Mouse (Mus musculus): ENCODE measurements around the gene Gm20425. TPM values are rescaled to one million over a fixed set of nuclear protein-coding genes. Genes with fewer than 3 reads are reported as not detected.

The Gm20425 gene
- polyA plus RNA-seq, 1 experiment from 2014 or later: 3.3 TPM

- ATAC-seq: no peak
- Histone ChIP-seq H3K36me3 (ENCODE audit: poor library complexity, severe bottlenecking) (no peaks in the 10 kb centered on the region), H3K4me3 (no peak overlapping the region), H3K4me1 (peaks cover 5% of the 10 kb centered on the region; the same call in 1 of the 2 replicates), H3K27ac (no peak overlapping the region), H3K27me3 (no peaks in the 10 kb centered on the region), H3K4me2 (no peak overlapping the region), H3K9ac (no peak overlapping the region), H3K9me3 (replicated peaks) (no peaks in the 10 kb centered on the region)
- 62% methylated on average over 7 of the region's 7 CpGs for WGBS
Measured at GRCm38 (mm10) chr9:103234565-103235165, 4.6 kb upstream of the Gm20425 start.

GRCm38 (mm10) chr9:103234059-103234458 lies 4.0 kb upstream of the Gm20425 start:
- ATAC-seq: no peak
- 79% methylated on average over 7 of the region's 7 CpGs for WGBS
- H3K27ac ChIP-seq: no peak overlapping the region
- H3K9me3 ChIP-seq (replicated peaks): no peaks in the 10 kb centered on the region
- peaks cover 5% of the 10 kb centered on the region; the same call in 1 of the 2 replicates for H3K4me1 ChIP-seq
- H3K4me2 ChIP-seq: no peak overlapping the region
- no peak overlapping the region for H3K4me3 ChIP-seq
- H3K27me3 ChIP-seq: no peaks in the 10 kb centered on the region
- H3K9ac ChIP-seq: no peak overlapping the region
- no peaks in the 10 kb centered on the region for H3K36me3 ChIP-seq (ENCODE audit: poor library complexity, severe bottlenecking)

GRCm38 (mm10) chr9:103233006-103233395 lies 2.9 kb upstream of the Gm20425 start:
- no peaks in the 10 kb centered on the region for H3K27me3 ChIP-seq
- no peak overlapping the region for H3K4me2 ChIP-seq
- no peak for ATAC-seq
- H3K36me3 ChIP-seq (ENCODE audit: poor library complexity, severe bottlenecking): no peaks in the 10 kb centered on the region
- no peak overlapping the region for H3K4me3 ChIP-seq
- H3K27ac ChIP-seq: no peak overlapping the region
- WGBS: 82% methylated on average over 7 of the region's 7 CpGs
- H3K4me1 ChIP-seq: peaks cover 5% of the 10 kb centered on the region; the same call in 1 of the 2 replicates
- no peak overlapping the region for H3K9ac ChIP-seq
- H3K9me3 ChIP-seq (replicated peaks): no peaks in the 10 kb centered on the region

GRCm38 (mm10) chr9:103232232-103233005 lies 2.3 kb upstream of the Gm20425 start:
- Histone ChIP-seq H3K27ac (no peak overlapping the region), H3K4me3 (no peak overlapping the region), H3K27me3 (no peaks in the 10 kb centered on the region), H3K4me1 (peaks cover 5% of the 10 kb centered on the region; the same call in 1 of the 2 replicates), H3K9me3 (replicated peaks) (no peaks in the 10 kb centered on the region), H3K36me3 (ENCODE audit: poor library complexity, severe bottlenecking) (no peaks in the 10 kb centered on the region), H3K4me2 (no peak overlapping the region), H3K9ac (no peak overlapping the region)
- 89% methylated on average over 7 of the region's 7 CpGs for WGBS
- ATAC-seq: no peak

GRCm38 (mm10) chr9:103229037-103229867 lies 855 bp downstream of the Gm20425 start:
- no peaks in the 10 kb centered on the region for H3K9me3 ChIP-seq (replicated peaks)
- H3K27ac ChIP-seq: no peak overlapping the region
- 90% methylated on average over 15 of the region's 15 CpGs for WGBS
- no peak overlapping the region for H3K4me3 ChIP-seq
- H3K4me1 ChIP-seq: peaks cover 5% of the 10 kb centered on the region; the same call in 1 of the 2 replicates
- H3K4me2 ChIP-seq: no peak overlapping the region
- no peaks in the 10 kb centered on the region for H3K36me3 ChIP-seq (ENCODE audit: poor library complexity, severe bottlenecking)
- H3K9ac ChIP-seq: no peak overlapping the region
- no peaks in the 10 kb centered on the region for H3K27me3 ChIP-seq
- ATAC-seq: no peak

- no peak overlapping the region for H3K9ac ChIP-seq
Measured at GRCm38 (mm10) chr9:103228370-103229003, 1.6 kb downstream of the Gm20425 start.

GRCm38 (mm10) chr9:103227760-103228159 lies 2.3 kb downstream of the Gm20425 start:
- H3K4me2 ChIP-seq: no peak overlapping the region
- H3K4me1 ChIP-seq: peaks cover 5% of the 10 kb centered on the region; the same call in 1 of the 2 replicates
- ATAC-seq: no peak
- no peak overlapping the region for H3K4me3 ChIP-seq
- no peak overlapping the region for H3K27ac ChIP-seq
- no peaks in the 10 kb centered on the region for H3K9me3 ChIP-seq (replicated peaks)
- no peak overlapping the region for H3K9ac ChIP-seq
- H3K27me3 ChIP-seq: no peaks in the 10 kb centered on the region
- no peaks in the 10 kb centered on the region for H3K36me3 ChIP-seq (ENCODE audit: poor library complexity, severe bottlenecking)
- 95% methylated on average over 16 of the region's 16 CpGs for WGBS

More at GRCm38 (mm10) chr9:103228370-103229003, 1.6 kb downstream of the Gm20425 start:
- Histone ChIP-seq H3K27ac (no peak overlapping the region), H3K27me3 (no peaks in the 10 kb centered on the region), H3K36me3 (ENCODE audit: poor library complexity, severe bottlenecking) (no peaks in the 10 kb centered on the region), H3K4me1 (peaks cover 5% of the 10 kb centered on the region; the same call in 1 of the 2 replicates), H3K4me3 (no peak overlapping the region), H3K4me2 (no peak overlapping the region), H3K9me3 (replicated peaks) (no peaks in the 10 kb centered on the region)
- ATAC-seq: no peak
- WGBS: 85% methylated on average over 13 of the region's 13 CpGs

GRCm38 (mm10) chr9:103226806-103227205 lies 3.3 kb downstream of the Gm20425 start:
- WGBS: 92% methylated on average over 15 of the region's 15 CpGs
- ATAC-seq: no peak
- Histone ChIP-seq H3K4me1 (peaks cover 5% of the 10 kb centered on the region; the same call in 1 of the 2 replicates), H3K9me3 (replicated peaks) (no peaks in the 10 kb centered on the region), H3K4me2 (no peak overlapping the region), H3K4me3 (no peak overlapping the region), H3K9ac (no peak overlapping the region), H3K27ac (no peak overlapping the region), H3K36me3 (ENCODE audit: poor library complexity, severe bottlenecking) (no peaks in the 10 kb centered on the region), H3K27me3 (no peaks in the 10 kb centered on the region)

GRCm38 (mm10) chr9:103225464-103225863 lies 4.6 kb downstream of the Gm20425 start:
- peaks cover 1% of the 10 kb centered on the region; the same call in 1 of the 2 replicates for H3K4me1 ChIP-seq
- WGBS: 68% methylated on average over 3 of the region's 3 CpGs

GRCm38 (mm10) chr9:103224721-103225120 lies 5.4 kb downstream of the Gm20425 start:
- no peak for ATAC-seq
- Histone ChIP-seq H3K27ac (no peak overlapping the region), H3K4me3 (no peak overlapping the region), H3K4me1 (no peaks in the 10 kb centered on the region), H3K27me3 (no peaks in the 10 kb centered on the region), H3K9me3 (replicated peaks) (no peaks in the 10 kb centered on the region), H3K4me2 (no peak overlapping the region), H3K9ac (no peak overlapping the region), H3K36me3 (ENCODE audit: poor library complexity, severe bottlenecking) (no peaks in the 10 kb centered on the region)
- WGBS: 94% methylated on average over 7 of the region's 7 CpGs

More at GRCm38 (mm10) chr9:103225464-103225863, 4.6 kb downstream of the Gm20425 start:
- H3K27ac ChIP-seq: no peak overlapping the region
- no peak for ATAC-seq
- H3K27me3 ChIP-seq: no peaks in the 10 kb centered on the region
- no peaks in the 10 kb centered on the region for H3K9me3 ChIP-seq (replicated peaks)
- H3K4me2 ChIP-seq: no peak overlapping the region
- no peak overlapping the region for H3K4me3 ChIP-seq
- H3K9ac ChIP-seq: no peak overlapping the region
- H3K36me3 ChIP-seq (ENCODE audit: poor library complexity, severe bottlenecking): no peaks in the 10 kb centered on the region

- no peaks in the 10 kb centered on the region for H3K9me3 ChIP-seq (replicated peaks)
- no peak overlapping the region for H3K4me2 ChIP-seq
- H3K27ac ChIP-seq: no peak overlapping the region
- WGBS: 84% methylated on average over 6 of the region's 6 CpGs
- no peaks in the 10 kb centered on the region for H3K4me1 ChIP-seq
- H3K36me3 ChIP-seq (ENCODE audit: poor library complexity, severe bottlenecking): no peaks in the 10 kb centered on the region
- H3K27me3 ChIP-seq: no peaks in the 10 kb centered on the region
- no peak overlapping the region for H3K9ac ChIP-seq
- no peak overlapping the region for H3K4me3 ChIP-seq
- ATAC-seq: no peak
Measured at GRCm38 (mm10) chr9:103214281-103214680, 15.8 kb downstream of the Gm20425 start.
